Mouse (Mus musculus) kidney, adult 9 months (tissue): Measurements from ENCODE around the gene Hsh2d.

Source experiments
- DNase-seq: peaks from one replicate; pipeline ENCODE4 v3.0.0; 2022

Hsh2d gene

GRCm38 (mm10) chr8:72190215-72190539, 739 bp downstream of the Hsh2d start:
- no peak for DNase-seq

- DNase-seq = no peak
These were observed 2.6 kb downstream of the Hsh2d start for GRCm38 (mm10) chr8:72192065-72192464.

GRCm38 (mm10) chr8:72197997-72198396, 8.6 kb downstream of the Hsh2d start:
- DNase-seq = no peak

- DNase-seq = no peak
These were observed 19.1 kb downstream of the Hsh2d start for GRCm38 (mm10) chr8:72208582-72208981.

- peak; percentile 15 for DNase-seq
These were observed 20.8 kb downstream of the Hsh2d start for GRCm38 (mm10) chr8:72210222-72210621.

- DNase-seq = no peak
These were observed 21.3 kb downstream of the Hsh2d start for GRCm38 (mm10) chr8:72210710-72211109.

- no peak for DNase-seq
These were observed 22.4 kb downstream of the Hsh2d start for GRCm38 (mm10) chr8:72211846-72212245.

GRCm38 (mm10) chr8:72212751-72213150, 23.3 kb downstream of the Hsh2d start, which contains the start of gene Cib3:
TSS of gene Cib3 (minus strand) at chr8:72212837.
- no peak for DNase-seq

- DNase-seq = no peak
These were observed 24.1 kb downstream of the Hsh2d start, which contains the start of gene Gm11034 for GRCm38 (mm10) chr8:72213536-72213935. TSS of gene Gm11034 (minus strand) at chr8:72213636.

GRCm38 (mm10) chr8:72215060-72215459, 25.6 kb downstream of the Hsh2d start:
- DNase-seq = peak; percentile 71

- no peak for DNase-seq
These were observed 26.4 kb downstream of the Hsh2d start for GRCm38 (mm10) chr8:72215871-72216270.

GRCm38 (mm10) chr8:72218781-72219540, 29.5 kb downstream of the Hsh2d start:
- DNase-seq = no peak

- DNase-seq = peak; percentile 95
These were observed 30.3 kb downstream of the Hsh2d start, which contains the start of gene Fam32a for GRCm38 (mm10) chr8:72219541-72220363. TSS of gene Fam32a (plus strand) at chr8:72219730.

- no peak for DNase-seq
These were observed 31.3 kb downstream of the Hsh2d start for GRCm38 (mm10) chr8:72220758-72221157.

GRCm38 (mm10) chr8:72222656-72223055, 33.2 kb downstream of the Hsh2d start:
- DNase-seq = no peak

GRCm38 (mm10) chr8:72239499-72240402, 50.3 kb downstream of the Hsh2d start, which contains the start of gene Ap1m1:
TSS of gene Ap1m1 (plus strand) at chr8:72240018.
- DNase-seq = peak; percentile 98

- DNase-seq = no peak
These were observed 50.9 kb downstream of the Hsh2d start for GRCm38 (mm10) chr8:72240403-72240763.

- no peak for DNase-seq
These were observed 51.5 kb downstream of the Hsh2d start for GRCm38 (mm10) chr8:72240951-72241350.

- DNase-seq = no peak
These were observed 52.8 kb downstream of the Hsh2d start for GRCm38 (mm10) chr8:72242226-72242625.

- DNase-seq = no peak
These were observed 55.2 kb downstream of the Hsh2d start for GRCm38 (mm10) chr8:72244610-72245009.
